Mouse (Mus musculus): ENCODE measurements around the gene Alpl.

- TF ChIP-seq POLR2A (IDR thresholded peaks at IDR 0.05; ENCODE audit: control insufficient read depth, low read depth, low read length) (no peak), CTCF (IDR thresholded peaks at IDR 0.05; ENCODE audit: control insufficient read depth, insufficient read depth, insufficient replicate concordance, low read depth, low read length) (no peak)
Measured at GRCm38 (mm10) chr4:137780986-137781385, 15.2 kb downstream of the Alpl start.

Measured in testis, adult 2 months (tissue).